Mouse (Mus musculus): ENCODE data around the gene C530008M17Rik. TPM values are rescaled to one million over a fixed set of nuclear protein-coding genes. Genes with fewer than 3 reads are reported as not detected.

Gene C530008M17Rik
- total RNA-seq, 1 experiment from 2014 or later = 2.8 TPM

DNA sequence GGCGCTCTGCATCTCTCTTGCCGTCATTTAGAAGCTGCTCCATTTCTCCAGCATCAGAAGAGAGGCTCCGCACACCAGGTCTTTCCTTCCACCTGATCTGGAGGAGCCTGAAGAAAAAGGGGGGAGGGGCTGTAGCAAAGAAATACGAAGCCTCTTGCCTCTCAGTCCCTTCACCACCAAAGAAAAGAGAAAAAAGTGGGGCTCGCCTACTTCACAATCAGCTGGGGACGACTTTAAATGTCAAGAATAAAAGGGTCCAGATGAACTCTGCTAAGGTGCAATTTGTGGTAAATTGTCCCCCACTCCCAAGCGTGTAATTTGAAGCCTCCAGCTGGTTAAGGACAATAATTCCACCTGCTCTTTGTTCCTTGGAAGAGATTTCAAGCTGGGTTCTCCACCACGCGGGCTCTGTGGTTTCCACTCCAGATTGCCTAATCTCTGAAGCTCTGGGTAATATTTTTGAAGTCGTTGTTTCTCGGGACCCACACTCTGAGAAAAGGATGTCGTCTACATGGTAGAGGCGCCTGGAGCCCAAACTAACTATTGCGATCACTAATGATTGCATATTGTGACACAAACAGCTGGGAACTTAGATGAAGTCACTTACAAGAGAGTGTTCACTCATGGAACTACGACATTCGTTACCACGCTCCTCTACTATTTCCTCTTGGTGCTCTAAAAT lies 176.4 kb downstream of the C530008M17Rik start:
- peak; percentile 14 to 42; a peak in 3 of 4 replicates for ATAC-seq (replicated peaks in 1 of 2; ENCODE audit: insufficient read depth in 1 of 2, low FRiP score in 2 of 2, low TSS enrichment in 1 of 2, low read depth in 1 of 2, poor library complexity in 2 of 2, severe bottlenecking in 2 of 2)

GRCm38 (mm10) chr5:76837018-76837417 lies 180.7 kb downstream of the C530008M17Rik start:
- no peak for ATAC-seq (replicated peaks in 1 of 2; ENCODE audit: insufficient read depth in 1 of 2, low FRiP score in 2 of 2, low TSS enrichment in 1 of 2, low read depth in 1 of 2, poor library complexity in 2 of 2, severe bottlenecking in 2 of 2)

- ATAC-seq (replicated peaks in 1 of 2; ENCODE audit: insufficient read depth in 1 of 2, low FRiP score in 2 of 2, low TSS enrichment in 1 of 2, low read depth in 1 of 2, poor library complexity in 2 of 2, severe bottlenecking in 2 of 2) = no peak
These were observed 183.5 kb downstream of the C530008M17Rik start for GRCm38 (mm10) chr5:76839786-76840185.

DNA sequence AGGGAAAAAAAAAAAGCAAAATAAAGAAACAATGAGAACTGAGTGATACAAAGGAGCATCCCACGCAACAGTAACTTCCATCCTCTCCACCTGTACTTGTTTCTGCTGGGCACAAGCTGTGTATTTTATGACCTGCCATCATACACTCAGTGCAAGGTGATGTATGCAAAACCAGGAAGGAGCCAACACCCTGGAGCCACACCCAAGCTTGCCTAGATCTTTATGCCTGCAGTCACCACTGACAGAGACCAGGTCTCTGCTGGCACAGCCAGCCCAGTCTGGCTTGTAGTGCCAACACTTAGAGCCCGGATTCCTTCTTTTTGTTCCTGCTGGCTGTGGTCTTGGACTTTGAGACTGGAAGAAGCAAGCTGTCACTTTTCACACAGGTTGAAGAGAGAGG lies 185.5 kb downstream of the C530008M17Rik start:
- ATAC-seq (replicated peaks in 1 of 2; ENCODE audit: insufficient read depth in 1 of 2, low FRiP score in 2 of 2, low TSS enrichment in 1 of 2, low read depth in 1 of 2, poor library complexity in 2 of 2, severe bottlenecking in 2 of 2) = no peak

DNA sequence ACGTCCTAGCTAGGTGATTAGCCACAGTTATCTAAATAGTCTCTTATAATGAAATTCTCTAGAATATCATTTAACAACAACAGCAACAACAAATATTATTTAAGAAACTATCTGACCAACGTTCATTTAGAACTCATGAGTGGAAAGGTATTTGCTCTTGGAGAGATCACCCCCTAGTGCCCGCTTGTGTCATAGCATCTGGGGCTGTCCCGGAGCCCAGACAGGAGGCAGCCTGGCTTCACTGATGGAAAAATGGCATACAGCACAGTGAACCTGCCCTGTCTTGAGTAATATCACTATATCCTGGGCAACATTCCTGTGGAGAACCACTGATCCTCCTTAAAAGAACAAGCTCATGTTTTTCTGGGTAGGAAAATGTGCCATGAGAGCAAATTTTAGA lies 187.1 kb downstream of the C530008M17Rik start:
- ATAC-seq (replicated peaks in 1 of 2; ENCODE audit: insufficient read depth in 1 of 2, low FRiP score in 2 of 2, low TSS enrichment in 1 of 2, low read depth in 1 of 2, poor library complexity in 2 of 2, severe bottlenecking in 2 of 2) = peak; percentile 76 to 86

GRCm38 (mm10) chr5:76843851-76844419 lies 187.6 kb downstream of the C530008M17Rik start:
- no peak for ATAC-seq (replicated peaks in 1 of 2; ENCODE audit: insufficient read depth in 1 of 2, low FRiP score in 2 of 2, low TSS enrichment in 1 of 2, low read depth in 1 of 2, poor library complexity in 2 of 2, severe bottlenecking in 2 of 2)

- ATAC-seq (replicated peaks in 1 of 2; ENCODE audit: insufficient read depth in 1 of 2, low FRiP score in 2 of 2, low TSS enrichment in 1 of 2, low read depth in 1 of 2, poor library complexity in 2 of 2, severe bottlenecking in 2 of 2) = no peak
These were observed 188.4 kb downstream of the C530008M17Rik start for GRCm38 (mm10) chr5:76844618-76845186.

- ATAC-seq (replicated peaks in 1 of 2; ENCODE audit: insufficient read depth in 1 of 2, low FRiP score in 2 of 2, low TSS enrichment in 1 of 2, low read depth in 1 of 2, poor library complexity in 2 of 2, severe bottlenecking in 2 of 2) = no peak
These were observed 190.8 kb downstream of the C530008M17Rik start for GRCm38 (mm10) chr5:76847106-76847505.

DNA sequence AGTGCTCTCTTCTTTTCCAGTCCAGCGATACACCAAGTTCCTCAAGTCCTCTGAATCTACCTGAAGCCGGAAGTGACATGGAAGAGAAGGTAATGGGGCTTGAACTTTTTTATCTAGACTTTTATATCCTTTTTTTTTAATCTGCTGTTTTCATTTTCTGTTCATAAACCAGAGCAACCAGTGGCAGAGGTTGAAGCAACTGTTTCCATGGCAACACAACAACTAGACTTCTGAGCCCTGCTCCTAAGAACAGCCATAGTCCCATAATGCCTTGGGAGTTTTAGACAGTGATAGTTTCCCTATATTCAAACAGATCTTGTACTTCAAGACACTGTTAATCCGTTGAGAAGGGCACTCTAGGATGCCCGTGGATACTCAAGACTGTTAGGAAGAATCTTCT lies 195.0 kb downstream of the C530008M17Rik start:
- no peak; a peak in 1 of 4 replicates for ATAC-seq (replicated peaks in 1 of 2; ENCODE audit: insufficient read depth in 1 of 2, low FRiP score in 2 of 2, low TSS enrichment in 1 of 2, low read depth in 1 of 2, poor library complexity in 2 of 2, severe bottlenecking in 2 of 2)

- ATAC-seq (replicated peaks in 1 of 2; ENCODE audit: insufficient read depth in 1 of 2, low FRiP score in 2 of 2, low TSS enrichment in 1 of 2, low read depth in 1 of 2, poor library complexity in 2 of 2, severe bottlenecking in 2 of 2) = peak; percentile 73 to 80
These were observed 197.2 kb downstream of the C530008M17Rik start for GRCm38 (mm10) chr5:76853549-76853948.

DNA sequence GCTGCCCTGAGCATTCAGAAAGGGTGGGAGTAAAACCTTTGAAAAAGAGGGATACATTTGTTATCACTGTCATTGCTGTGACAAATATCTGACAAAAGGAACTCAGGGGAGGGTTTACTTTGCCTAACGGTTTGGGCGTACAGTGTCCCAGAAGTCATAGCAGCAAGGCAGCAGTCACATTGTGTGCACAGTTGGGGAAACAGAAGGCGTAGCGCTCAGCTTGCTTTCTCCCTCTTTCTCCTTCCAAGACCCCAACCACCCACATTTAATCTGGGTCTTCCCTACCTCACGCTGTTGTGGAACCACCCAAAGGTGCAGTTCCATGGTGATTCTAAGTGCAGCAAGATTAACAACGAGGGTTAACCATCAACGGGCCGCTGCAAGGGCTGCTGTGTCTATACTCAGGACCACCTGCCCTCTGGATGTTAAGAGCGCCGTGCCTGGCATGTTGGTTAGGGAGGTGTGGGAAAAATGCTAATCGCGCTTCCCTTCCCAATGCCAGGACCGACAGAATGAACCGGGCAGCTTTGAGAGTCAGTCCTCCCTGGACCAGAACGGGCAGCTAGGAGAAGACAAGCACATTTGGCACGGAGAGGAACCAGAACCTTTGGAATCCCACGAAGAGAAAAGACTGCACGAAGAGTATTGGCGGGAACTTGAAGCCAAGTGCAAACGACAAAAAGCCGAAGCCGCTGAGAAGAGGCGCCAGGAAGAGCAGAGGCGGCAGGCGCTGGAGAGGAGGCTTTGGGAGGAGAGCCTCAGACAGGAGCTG lies 199.7 kb downstream of the C530008M17Rik start:
- ATAC-seq (replicated peaks in 1 of 2; ENCODE audit: insufficient read depth in 1 of 2, low FRiP score in 2 of 2, low TSS enrichment in 1 of 2, low read depth in 1 of 2, poor library complexity in 2 of 2, severe bottlenecking in 2 of 2) = no peak

DNA sequence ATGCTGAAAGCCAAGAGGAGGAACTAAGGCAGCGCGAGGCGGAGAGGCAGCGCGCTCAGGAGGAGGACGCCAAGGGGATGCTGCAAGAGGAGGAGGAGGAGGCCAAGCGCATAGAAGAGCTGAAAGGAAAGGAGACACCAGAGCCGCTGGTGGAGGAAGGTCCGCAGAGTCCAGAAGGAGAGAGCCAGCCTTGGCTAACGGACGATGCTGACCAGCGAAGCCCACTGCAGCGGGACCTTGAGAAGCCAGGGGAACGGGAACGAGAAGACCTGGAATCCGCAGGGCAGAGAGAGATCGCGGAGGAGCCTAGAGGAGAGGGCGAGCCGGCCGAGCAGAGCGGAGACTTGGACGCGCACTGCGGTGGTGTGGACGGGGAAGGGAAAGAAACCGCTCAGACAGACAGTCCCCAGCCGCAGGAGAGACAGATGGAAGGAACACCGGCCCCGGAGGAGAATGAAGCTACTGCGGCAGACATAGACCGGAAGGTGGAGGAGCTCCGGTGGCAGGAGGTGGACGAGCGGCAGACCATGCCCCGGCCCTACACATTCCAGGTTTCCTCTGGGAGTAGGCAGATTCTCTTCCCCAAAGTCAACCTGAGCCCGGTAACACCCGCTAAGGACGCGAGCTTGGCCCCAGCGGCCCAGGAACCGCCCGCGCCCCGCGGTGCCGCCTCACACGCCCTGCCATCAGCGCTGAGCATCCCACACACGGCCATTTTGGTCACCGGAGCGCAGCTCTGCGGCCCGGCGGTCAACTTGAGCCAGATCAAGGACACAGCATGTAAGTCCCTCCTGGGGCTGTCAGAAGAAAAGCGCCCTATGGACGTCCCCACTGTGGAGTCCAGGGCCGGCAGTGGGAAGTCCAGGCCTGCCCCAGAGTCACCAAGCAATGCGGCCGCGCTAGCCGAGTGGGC lies 201.0 kb downstream of the C530008M17Rik start:
- ATAC-seq (replicated peaks in 1 of 2; ENCODE audit: insufficient read depth in 1 of 2, low FRiP score in 2 of 2, low TSS enrichment in 1 of 2, low read depth in 1 of 2, poor library complexity in 2 of 2, severe bottlenecking in 2 of 2) = peak in 1 of 2 experiments; percentile 24; a peak in 1 of 4 replicates

DNA sequence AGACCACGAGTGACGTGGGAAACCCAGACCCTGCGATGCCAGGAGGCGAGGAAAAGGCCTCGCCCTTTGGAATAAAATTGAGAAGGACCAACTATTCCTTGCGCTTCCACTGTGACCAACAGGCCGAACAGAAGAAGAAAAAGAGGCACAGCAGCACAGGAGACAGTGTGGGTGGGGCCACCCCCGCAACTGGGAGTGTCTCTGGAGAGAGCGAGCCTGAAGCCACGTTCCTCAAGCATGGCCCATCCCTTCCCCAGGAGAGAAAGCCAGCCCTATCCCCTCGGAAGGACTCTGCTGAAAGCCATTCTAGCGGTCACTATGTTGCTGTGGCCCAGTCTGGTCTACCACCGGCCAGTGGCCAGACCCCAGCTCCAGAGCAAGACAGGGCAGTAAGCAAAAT lies 202.1 kb downstream of the C530008M17Rik start:
- ATAC-seq (replicated peaks in 1 of 2; ENCODE audit: insufficient read depth in 1 of 2, low FRiP score in 2 of 2, low TSS enrichment in 1 of 2, low read depth in 1 of 2, poor library complexity in 2 of 2, severe bottlenecking in 2 of 2) = no peak

- no peak for ATAC-seq (replicated peaks in 1 of 2; ENCODE audit: insufficient read depth in 1 of 2, low FRiP score in 2 of 2, low TSS enrichment in 1 of 2, low read depth in 1 of 2, poor library complexity in 2 of 2, severe bottlenecking in 2 of 2)
These were observed 210.5 kb downstream of the C530008M17Rik start for GRCm38 (mm10) chr5:76866819-76867218.

DNA sequence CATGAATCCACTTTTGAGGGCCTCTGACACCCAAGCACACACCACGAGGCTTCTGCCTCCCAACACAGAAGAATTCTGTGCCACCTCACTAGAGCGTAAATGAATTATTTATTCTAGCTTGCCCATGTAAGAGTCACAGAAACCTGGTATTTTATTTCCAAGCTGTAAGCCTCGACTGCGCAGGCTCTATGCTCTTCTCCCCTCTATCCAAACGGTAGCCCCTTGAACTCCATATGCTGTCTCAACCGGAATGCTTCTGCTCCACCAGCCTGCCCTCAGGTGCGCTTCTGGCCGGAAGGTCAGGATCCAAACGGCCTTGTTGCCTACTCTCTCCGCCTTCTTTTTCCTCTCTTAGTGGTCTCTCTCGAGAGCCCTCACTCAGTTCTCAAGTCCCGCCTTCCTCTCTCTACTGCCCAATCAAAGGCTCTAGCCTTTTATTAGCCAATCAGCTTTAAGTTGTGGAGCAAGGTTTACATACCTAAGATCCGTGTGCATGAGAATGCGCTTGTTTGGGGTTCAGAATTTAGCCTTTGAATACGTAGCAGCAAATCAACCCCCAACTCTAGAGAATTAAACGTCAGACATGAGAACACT lies 212.5 kb downstream of the C530008M17Rik start:
- peak; percentile 95 to 97 for ATAC-seq (replicated peaks in 1 of 2; ENCODE audit: insufficient read depth in 1 of 2, low FRiP score in 2 of 2, low TSS enrichment in 1 of 2, low read depth in 1 of 2, poor library complexity in 2 of 2, severe bottlenecking in 2 of 2)

- ATAC-seq (replicated peaks in 1 of 2; ENCODE audit: insufficient read depth in 1 of 2, low FRiP score in 2 of 2, low TSS enrichment in 1 of 2, low read depth in 1 of 2, poor library complexity in 2 of 2, severe bottlenecking in 2 of 2) = no peak
These were observed 213.2 kb downstream of the C530008M17Rik start for GRCm38 (mm10) chr5:76869553-76869952.
